Mouse (Mus musculus) cerebellum, adult (tissue): Measurements from ENCODE around the gene Prkcb.
A peak's percentile ranks its signal among the peaks of the same experiment; 100 is the strongest.

Experiments
- ATAC-seq: cut with Nextera tagmentation; 2 replicates; pipeline ENCODE4 v1.9.2; 2017; ENCODE audit warnings: mild to moderate bottlenecking, moderate library complexity, mixed read lengths; ENCODE audit not compliant: insufficient number of reproducible peaks, low FRiP score, low TSS enrichment

Gene Prkcb

GRCm38 (mm10) chr7:122391382-122391781, 102.8 kb downstream of the Prkcb start:
- ATAC-seq: no peak

- ATAC-seq: no peak
These were observed 105.4 kb downstream of the Prkcb start for GRCm38 (mm10) chr7:122393964-122394363.

GRCm38 (mm10) chr7:122395159-122395975, 106.8 kb downstream of the Prkcb start:
- ATAC-seq: no peak

GRCm38 (mm10) chr7:122395976-122396315, 107.4 kb downstream of the Prkcb start:
- no peak for ATAC-seq

DNA sequence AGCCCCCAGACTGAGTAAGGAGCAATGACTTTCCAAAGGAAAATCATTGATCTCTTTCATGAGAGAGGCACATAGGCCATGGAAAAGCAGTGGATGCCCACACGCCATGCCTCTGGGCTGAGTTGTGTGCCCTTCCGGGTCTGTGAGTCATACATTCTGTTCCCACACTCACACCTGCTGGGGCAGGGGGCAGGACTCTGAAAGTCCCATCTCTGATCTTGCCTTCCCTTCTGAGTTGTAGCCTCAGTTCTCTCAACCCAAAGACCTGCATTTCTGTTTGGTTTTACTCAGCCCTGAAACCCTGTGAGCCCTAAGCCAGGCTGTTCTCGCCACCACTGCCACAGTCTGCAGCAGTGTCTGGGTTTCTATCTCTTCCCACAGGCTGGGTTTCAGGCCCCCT, 109.1 kb downstream of the Prkcb start:
- no peak for ATAC-seq

GRCm38 (mm10) chr7:122402041-122402440, 113.5 kb downstream of the Prkcb start:
- no peak for ATAC-seq

DNA sequence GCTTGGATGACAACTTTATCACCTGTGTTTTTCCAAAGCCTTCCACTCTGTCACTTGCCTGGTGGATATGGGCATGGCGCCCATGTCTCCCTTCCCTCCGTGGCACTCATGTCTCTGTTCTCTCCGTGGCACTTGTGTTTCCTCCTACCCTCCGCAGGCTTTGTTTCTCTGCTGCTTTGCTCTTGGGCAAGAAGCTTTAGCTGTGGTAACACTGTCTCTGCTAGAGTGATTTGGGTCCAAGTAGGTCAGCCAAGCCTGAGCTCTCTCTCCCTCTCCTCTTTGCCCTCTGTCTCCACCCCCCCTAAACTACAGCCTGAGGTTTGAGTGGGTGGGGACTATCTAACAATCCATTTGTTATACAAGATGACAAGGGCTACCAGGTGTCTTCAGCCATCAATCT, 114.8 kb downstream of the Prkcb start:
- 0 out of 2 replicates have a peak, but pooled peaks have one; percentile 37 for ATAC-seq

- peak; percentile 67; the same call in 1 of the 2 replicates for ATAC-seq
These were observed 116.2 kb downstream of the Prkcb start for GRCm38 (mm10) chr7:122404571-122405393.

- no peak for ATAC-seq
These were observed 118.1 kb downstream of the Prkcb start for GRCm38 (mm10) chr7:122406625-122407024.

- ATAC-seq: no peak
These were observed 121.4 kb downstream of the Prkcb start for GRCm38 (mm10) chr7:122409945-122410344.

- ATAC-seq: no peak
These were observed 122.3 kb downstream of the Prkcb start for GRCm38 (mm10) chr7:122410873-122411272.

- no peak for ATAC-seq
These were observed 124.7 kb downstream of the Prkcb start for GRCm38 (mm10) chr7:122413231-122413630.

DNA sequence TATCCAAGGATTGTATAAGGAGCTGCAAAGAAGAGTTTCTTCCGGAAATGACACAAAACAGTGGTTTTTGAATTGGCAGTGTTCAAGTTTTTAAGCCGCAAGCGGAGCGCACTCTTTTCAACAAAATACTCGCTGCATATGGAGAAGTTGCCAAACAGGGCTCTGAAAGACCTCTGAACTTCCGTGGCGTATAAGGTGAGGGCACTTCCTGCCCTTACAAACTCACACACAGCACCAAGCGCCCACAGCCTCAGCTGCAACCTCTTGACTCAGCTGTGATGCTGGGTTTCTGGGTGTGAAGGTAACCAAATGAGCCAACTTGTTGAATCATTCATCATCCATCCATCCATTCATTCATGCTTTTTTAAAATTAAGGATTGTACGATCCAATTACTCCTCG, 125.6 kb downstream of the Prkcb start:
- no peak for ATAC-seq

GRCm38 (mm10) chr7:122414608-122415007, 126.1 kb downstream of the Prkcb start:
- ATAC-seq: no peak

- no peak for ATAC-seq
These were observed 126.8 kb downstream of the Prkcb start for GRCm38 (mm10) chr7:122415387-122415786.

- ATAC-seq: no peak
These were observed 127.4 kb downstream of the Prkcb start for GRCm38 (mm10) chr7:122415904-122416303.

DNA sequence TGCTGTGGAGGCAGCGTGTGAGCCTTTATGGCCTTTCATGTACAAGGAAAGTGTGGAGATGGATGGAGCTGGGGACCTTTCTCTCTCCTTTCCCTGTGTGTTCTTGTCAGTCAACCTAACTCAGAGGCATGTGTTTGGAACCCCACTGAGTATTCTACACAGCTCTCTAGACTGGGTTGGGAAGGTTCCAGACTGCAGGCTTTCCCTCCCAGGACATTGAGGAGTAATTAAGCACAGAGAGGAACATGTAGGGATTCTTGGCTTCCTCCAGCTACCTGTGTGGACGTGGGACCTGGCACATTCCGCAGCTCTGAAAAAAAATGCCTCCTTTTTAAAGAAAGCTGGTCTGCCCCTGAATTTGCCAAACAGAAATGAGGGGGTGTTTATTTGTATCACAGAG, 130.0 kb downstream of the Prkcb start:
- ATAC-seq: peak; percentile 58; the same call in 1 of the 2 replicates

GRCm38 (mm10) chr7:122423816-122424215, 135.3 kb downstream of the Prkcb start:
- ATAC-seq: no peak

- ATAC-seq: peak; percentile 82; the same call in 1 of the 2 replicates
These were observed 140.6 kb downstream of the Prkcb start for GRCm38 (mm10) chr7:122429134-122429533.

GRCm38 (mm10) chr7:122432401-122432800, 143.8 kb downstream of the Prkcb start:
- no peak for ATAC-seq

DNA sequence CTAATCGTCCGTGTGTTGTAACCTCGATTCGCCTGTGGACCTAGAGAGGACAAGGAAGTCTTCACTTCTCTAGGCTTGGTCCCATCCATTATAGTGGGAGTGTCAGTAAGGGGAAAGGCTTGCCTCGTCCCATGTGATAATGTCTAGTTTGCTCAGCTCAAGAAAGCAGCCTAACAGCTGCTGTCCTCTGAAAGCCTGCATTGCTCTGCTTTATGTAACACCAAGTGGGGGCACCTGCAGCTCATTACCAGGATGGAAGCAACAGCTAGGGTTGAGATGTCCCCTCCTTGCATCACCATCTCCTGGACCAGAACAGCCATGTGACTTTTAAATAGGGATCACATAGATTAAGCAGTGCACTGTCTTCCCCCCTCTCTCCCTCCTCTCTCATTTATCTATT, 144.8 kb downstream of the Prkcb start:
- ATAC-seq: no peak
